Mouse (Mus musculus): ENCODE data around the gene Ost4.

DNA sequence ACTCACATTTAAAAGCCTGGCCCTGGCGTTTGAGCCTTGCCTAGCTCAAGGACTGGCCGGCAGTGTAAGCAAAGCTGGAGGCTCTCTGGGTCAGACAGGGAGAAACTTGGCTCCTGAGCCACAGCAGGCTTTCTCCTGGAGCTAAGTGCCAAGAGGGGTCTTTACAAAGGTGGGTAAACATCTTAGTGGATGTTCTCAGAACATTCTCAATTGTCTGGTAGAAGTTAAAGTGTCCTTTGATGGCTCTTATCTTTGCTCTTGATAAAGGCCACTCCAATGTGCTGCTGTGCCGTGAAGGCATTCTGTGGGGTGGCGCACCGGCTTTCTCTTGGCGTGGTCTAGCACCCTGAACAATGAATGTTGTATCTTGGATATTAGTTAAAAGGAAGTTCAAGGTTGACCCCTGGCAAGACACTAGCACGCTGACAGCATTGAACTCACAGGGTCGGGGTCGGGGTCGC is 15.0 kb upstream of the Ost4 start:
- TF ChIP-seq CTCF (IDR thresholded peaks at IDR 0.05; ENCODE audit: borderline replicate concordance, insufficient read depth, low read depth, low read length) (no peak), POLR2A (IDR thresholded peaks at IDR 0.05; ENCODE audit: borderline replicate concordance, insufficient read depth, low read length) (no peak)
